Mouse (Mus musculus) skeletal muscle tissue, adult 2 months (tissue): ENCODE data around the gene Aebp1.

ENCODE experiments used
- DNase-seq: peaks from one replicate; pipeline ENCODE4 v3.0.0-alpha.2; 2012; ENCODE audit warnings: low read depth, low spot score

The Aebp1 gene

DNA sequence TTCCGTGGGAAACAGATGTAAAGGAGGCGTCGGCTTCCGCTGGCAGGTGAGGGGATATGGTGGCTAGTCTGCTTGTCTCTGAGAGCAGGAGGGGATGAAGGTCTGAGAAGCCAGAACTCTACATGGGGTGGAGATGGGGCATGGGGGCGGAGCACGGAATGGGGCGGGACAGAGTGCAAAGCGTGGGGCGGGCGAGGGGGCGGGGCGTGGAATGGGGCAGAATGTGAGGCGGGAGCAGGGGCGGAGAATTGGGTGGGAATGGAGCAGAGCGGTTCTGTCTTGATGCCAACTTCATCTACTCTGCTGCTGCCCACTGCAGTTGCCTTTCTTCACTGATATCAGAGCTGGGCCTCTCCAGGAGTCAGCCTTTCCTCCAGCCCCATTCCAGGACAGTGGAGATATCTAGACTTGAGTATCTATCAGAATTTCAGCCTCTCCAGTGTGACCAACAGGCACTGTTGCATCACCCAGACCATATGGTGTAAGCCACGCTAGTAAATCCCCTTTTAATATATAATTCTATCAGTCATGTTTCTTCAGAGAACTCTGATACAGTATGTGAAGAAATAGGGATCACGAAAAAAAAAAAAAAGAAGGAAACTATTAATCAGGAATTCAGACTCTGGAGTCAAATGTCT, 58.7 kb downstream of the Aebp1 start:
- DNase-seq = no peak
